Mouse (Mus musculus): ENCODE measurements around the gene Nxpe4. TPM values are rescaled to one million over a fixed set of nuclear protein-coding genes. Genes with fewer than 3 reads are reported as not detected.

The Nxpe4 gene
- polyA plus RNA-seq, 1 experiment from 2014 or later = 7.9 TPM

- H3K4me3 ChIP-seq (ENCODE audit: low read depth, low read length) = no peak overlapping the region
- no peaks in the 10 kb centered on the region for H3K36me3 ChIP-seq (ENCODE audit: control insufficient read depth, insufficient read depth, low read length)
- H3K9me3 ChIP-seq (ENCODE audit: control insufficient read depth, low read length) = no peaks in the 10 kb centered on the region
- 80% methylated on average over 9 of the region's 9 CpGs for WGBS
- H3K4me2 ChIP-seq (ENCODE audit: low read depth, low read length, severe bottlenecking) = no peak overlapping the region
- no peak for DNase-seq (ENCODE audit: low spot score)
- H3K27me3 ChIP-seq (ENCODE audit: control insufficient read depth, insufficient read depth, low read length) = no peaks in the 10 kb centered on the region
- H3K9ac ChIP-seq (ENCODE audit: low read length) = no peak overlapping the region
- no peak overlapping the region for H3K27ac ChIP-seq (ENCODE audit: low read depth, low read length)
- no peaks in the 10 kb centered on the region for H3K4me1 ChIP-seq (replicated peaks; ENCODE audit: control insufficient read depth, insufficient read depth, low read length)
- no peak for ATAC-seq (replicated peaks; ENCODE audit: low FRiP score)
Measured at GRCm38 (mm10) chr9:48345456-48345855, 183.6 kb downstream of the Nxpe4 start.

DNA sequence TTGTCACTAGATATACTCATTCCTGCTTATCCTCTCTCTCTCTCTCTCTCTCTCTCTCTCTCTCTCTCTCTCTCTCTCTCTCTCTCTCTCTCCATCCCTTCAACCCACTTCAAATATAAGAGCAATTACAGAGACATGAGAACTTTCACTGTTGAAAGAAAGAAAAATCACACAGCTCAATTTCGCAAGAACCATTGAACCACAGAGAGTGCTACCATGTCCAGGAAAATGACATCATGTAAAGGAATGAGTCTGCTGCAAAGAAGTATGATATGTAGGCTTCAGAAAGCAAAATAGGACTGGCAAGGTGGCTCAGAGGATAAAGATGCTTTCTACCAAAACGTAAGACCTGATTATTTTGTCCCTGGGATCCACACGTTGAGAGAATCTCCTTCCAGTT is 184.0 kb downstream of the Nxpe4 start:
- Histone ChIP-seq H3K36me3 (ENCODE audit: control insufficient read depth, insufficient read depth, low read length) (no peaks in the 10 kb centered on the region), H3K27me3 (ENCODE audit: control insufficient read depth, insufficient read depth, low read length) (no peaks in the 10 kb centered on the region), H3K9me3 (ENCODE audit: control insufficient read depth, low read length) (no peaks in the 10 kb centered on the region), H3K4me2 (ENCODE audit: low read depth, low read length, severe bottlenecking) (no peak overlapping the region), H3K27ac (ENCODE audit: low read depth, low read length) (no peak overlapping the region), H3K9ac (ENCODE audit: low read length) (no peak overlapping the region), H3K4me3 (ENCODE audit: low read depth, low read length) (no peak overlapping the region), H3K4me1 (replicated peaks; ENCODE audit: control insufficient read depth, insufficient read depth, low read length) (no peaks in the 10 kb centered on the region)
- WGBS = 87% methylated on average over 3 of the region's 3 CpGs
- DNase-seq (ENCODE audit: low spot score) (no peak), ATAC-seq (replicated peaks; ENCODE audit: low FRiP score) (no peak)

GRCm38 (mm10) chr9:48353148-48353698 is 191.4 kb downstream of the Nxpe4 start, which contains the start of gene Nxpe2:
Nxpe2 (minus strand) TSS chr9:48353454.
- H3K36me3 ChIP-seq (ENCODE audit: control insufficient read depth, insufficient read depth, low read length) = no peaks in the 10 kb centered on the region
- DNase-seq (ENCODE audit: low spot score) = no peak
- no peak within 1 kb of the TSS for H3K4me3 ChIP-seq (ENCODE audit: low read depth, low read length)
- no peak within 1 kb of the TSS for H3K9ac ChIP-seq (ENCODE audit: low read length)
- no peak within 1 kb of the TSS for H3K27ac ChIP-seq (ENCODE audit: low read depth, low read length)
- no peaks in the 10 kb centered on the region for H3K9me3 ChIP-seq (ENCODE audit: control insufficient read depth, low read length)
- H3K4me2 ChIP-seq (ENCODE audit: low read depth, low read length, severe bottlenecking) = no peak within 1 kb of the TSS
- no peaks in the 10 kb centered on the region for H3K27me3 ChIP-seq (ENCODE audit: control insufficient read depth, insufficient read depth, low read length)
- H3K4me1 ChIP-seq (replicated peaks; ENCODE audit: control insufficient read depth, insufficient read depth, low read length) = no peaks in the 10 kb centered on the region
- 72% methylated on average over 2 of the region's 2 CpGs for WGBS
- no peak for ATAC-seq (replicated peaks; ENCODE audit: low FRiP score)

- 76% methylated on average over 4 of the region's 4 CpGs for WGBS
- Histone ChIP-seq H3K4me2 (ENCODE audit: low read depth, low read length, severe bottlenecking) (no peak overlapping the region), H3K4me1 (replicated peaks; ENCODE audit: control insufficient read depth, insufficient read depth, low read length) (no peaks in the 10 kb centered on the region), H3K9ac (ENCODE audit: low read length) (no peak overlapping the region), H3K36me3 (ENCODE audit: control insufficient read depth, insufficient read depth, low read length) (no peaks in the 10 kb centered on the region), H3K27ac (ENCODE audit: low read depth, low read length) (no peak overlapping the region), H3K4me3 (ENCODE audit: low read depth, low read length) (no peak overlapping the region), H3K27me3 (ENCODE audit: control insufficient read depth, insufficient read depth, low read length) (no peaks in the 10 kb centered on the region), H3K9me3 (ENCODE audit: control insufficient read depth, low read length) (no peaks in the 10 kb centered on the region)
- ATAC-seq (replicated peaks; ENCODE audit: low FRiP score) (no peak), DNase-seq (ENCODE audit: low spot score) (no peak)
Measured at GRCm38 (mm10) chr9:48354122-48354521, 192.3 kb downstream of the Nxpe4 start.

DNA sequence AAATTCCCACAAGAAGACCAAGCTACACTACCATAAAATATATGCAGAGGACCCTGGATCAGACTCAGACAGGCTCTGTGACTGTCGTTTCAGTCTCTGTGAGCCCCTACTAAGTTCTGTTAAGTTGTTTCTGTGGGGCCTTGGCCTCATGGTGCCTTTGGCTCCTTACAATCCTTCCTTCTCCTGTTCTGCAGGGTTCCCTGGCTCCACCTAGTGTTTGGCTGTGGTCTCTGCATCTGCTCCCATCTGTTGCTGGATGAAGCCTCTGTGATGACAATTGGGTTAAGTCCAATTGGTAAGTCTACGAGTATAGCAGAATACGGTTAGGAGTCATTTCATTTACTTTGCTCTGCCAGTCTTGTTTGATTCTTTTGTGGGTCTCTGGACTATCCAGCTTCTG is 193.0 kb downstream of the Nxpe4 start:
- Histone ChIP-seq H3K9ac (ENCODE audit: low read length) (no peak overlapping the region), H3K27me3 (ENCODE audit: control insufficient read depth, insufficient read depth, low read length) (no peaks in the 10 kb centered on the region), H3K4me3 (ENCODE audit: low read depth, low read length) (no peak overlapping the region), H3K36me3 (ENCODE audit: control insufficient read depth, insufficient read depth, low read length) (no peaks in the 10 kb centered on the region), H3K27ac (ENCODE audit: low read depth, low read length) (no peak overlapping the region), H3K4me2 (ENCODE audit: low read depth, low read length, severe bottlenecking) (no peak overlapping the region), H3K4me1 (replicated peaks; ENCODE audit: control insufficient read depth, insufficient read depth, low read length) (no peaks in the 10 kb centered on the region), H3K9me3 (ENCODE audit: control insufficient read depth, low read length) (no peaks in the 10 kb centered on the region)
- peak; percentile 79 for DNase-seq (ENCODE audit: low spot score)
- WGBS = 46% methylated on average over 3 of the region's 3 CpGs
- no peak for ATAC-seq (replicated peaks; ENCODE audit: low FRiP score)

GRCm38 (mm10) chr9:48357097-48357496 is 195.3 kb downstream of the Nxpe4 start:
- Histone ChIP-seq H3K9me3 (ENCODE audit: control insufficient read depth, low read length) (no peaks in the 10 kb centered on the region), H3K27me3 (ENCODE audit: control insufficient read depth, insufficient read depth, low read length) (no peaks in the 10 kb centered on the region), H3K4me3 (ENCODE audit: low read depth, low read length) (no peak overlapping the region), H3K36me3 (ENCODE audit: control insufficient read depth, insufficient read depth, low read length) (no peaks in the 10 kb centered on the region), H3K9ac (ENCODE audit: low read length) (no peak overlapping the region), H3K27ac (ENCODE audit: low read depth, low read length) (no peak overlapping the region), H3K4me1 (replicated peaks; ENCODE audit: control insufficient read depth, insufficient read depth, low read length) (no peaks in the 10 kb centered on the region), H3K4me2 (ENCODE audit: low read depth, low read length, severe bottlenecking) (no peak overlapping the region)
- no peak for DNase-seq (ENCODE audit: low spot score)
- 93% methylated on average over 3 of the region's 3 CpGs for WGBS
- no peak for ATAC-seq (replicated peaks; ENCODE audit: low FRiP score)

- Histone ChIP-seq H3K9ac (ENCODE audit: low read length) (no peak overlapping the region), H3K9me3 (ENCODE audit: control insufficient read depth, low read length) (no peaks in the 10 kb centered on the region), H3K4me1 (replicated peaks; ENCODE audit: control insufficient read depth, insufficient read depth, low read length) (no peaks in the 10 kb centered on the region), H3K4me3 (ENCODE audit: low read depth, low read length) (no peak overlapping the region), H3K36me3 (ENCODE audit: control insufficient read depth, insufficient read depth, low read length) (no peaks in the 10 kb centered on the region), H3K4me2 (ENCODE audit: low read depth, low read length, severe bottlenecking) (no peak overlapping the region), H3K27me3 (ENCODE audit: control insufficient read depth, insufficient read depth, low read length) (no peaks in the 10 kb centered on the region), H3K27ac (ENCODE audit: low read depth, low read length) (no peak overlapping the region)
- DNase-seq (ENCODE audit: low spot score) (no peak), ATAC-seq (replicated peaks; ENCODE audit: low FRiP score) (no peak)
- 83% methylated on average over 4 of the region's 4 CpGs for WGBS
Measured at GRCm38 (mm10) chr9:48360826-48361225, 199.0 kb downstream of the Nxpe4 start.

DNA sequence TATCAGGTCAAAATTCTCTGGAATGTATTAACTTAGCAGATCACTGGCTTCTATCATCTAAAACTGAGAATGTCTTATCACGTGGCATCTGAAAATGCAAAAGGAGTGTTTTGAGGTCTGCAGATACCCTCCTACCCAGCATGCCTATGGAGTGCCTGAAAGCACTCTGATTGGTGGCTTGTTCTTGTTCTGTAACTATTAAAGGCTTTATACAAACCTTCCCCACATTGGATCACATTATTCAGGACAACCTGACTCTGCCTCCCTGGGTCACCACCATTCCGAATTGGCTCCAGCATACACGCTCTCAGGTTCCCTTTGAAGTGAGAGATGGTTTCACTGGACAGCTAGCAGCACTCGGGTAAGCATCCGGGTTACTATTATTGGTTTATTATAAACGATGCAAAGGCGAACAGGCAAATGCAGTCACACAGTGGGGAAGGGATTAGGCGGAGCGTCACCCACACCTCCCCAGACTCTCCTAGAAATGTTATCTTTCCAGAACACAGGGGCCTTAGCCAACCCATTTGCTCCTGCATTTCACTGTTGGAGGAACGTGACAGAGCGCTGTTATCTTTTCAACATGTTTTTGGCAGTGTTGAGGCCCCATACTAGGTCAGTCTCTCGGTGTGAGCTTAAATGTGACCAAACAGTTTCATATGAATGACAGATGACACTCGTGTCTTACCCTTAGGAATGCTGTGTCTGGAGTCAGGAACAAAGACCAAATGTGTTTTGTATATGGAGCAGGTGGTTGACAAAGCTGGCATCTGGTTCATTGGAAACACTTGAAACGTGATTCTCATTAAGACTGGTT is 200.2 kb downstream of the Nxpe4 start:
- DNase-seq (ENCODE audit: low spot score) = no peak
- no peak for ATAC-seq (replicated peaks; ENCODE audit: low FRiP score)

GRCm38 (mm10) chr9:48362743-48363142 is 200.9 kb downstream of the Nxpe4 start:
- Histone ChIP-seq H3K4me2 (ENCODE audit: low read depth, low read length, severe bottlenecking) (no peak overlapping the region), H3K27me3 (ENCODE audit: control insufficient read depth, insufficient read depth, low read length) (no peaks in the 10 kb centered on the region), H3K36me3 (ENCODE audit: control insufficient read depth, insufficient read depth, low read length) (no peaks in the 10 kb centered on the region), H3K27ac (ENCODE audit: low read depth, low read length) (no peak overlapping the region), H3K4me3 (ENCODE audit: low read depth, low read length) (no peak overlapping the region), H3K9me3 (ENCODE audit: control insufficient read depth, low read length) (no peaks in the 10 kb centered on the region), H3K9ac (ENCODE audit: low read length) (no peak overlapping the region), H3K4me1 (replicated peaks; ENCODE audit: control insufficient read depth, insufficient read depth, low read length) (no peaks in the 10 kb centered on the region)
- ATAC-seq (replicated peaks; ENCODE audit: low FRiP score) = no peak
- 87% methylated on average over 6 of the region's 6 CpGs for WGBS
- no peak for DNase-seq (ENCODE audit: low spot score)

More for the DNA sequence above, 200.2 kb downstream of the Nxpe4 start:
- Histone ChIP-seq H3K27me3 (ENCODE audit: control insufficient read depth, insufficient read depth, low read length) (no peaks in the 10 kb centered on the region), H3K36me3 (ENCODE audit: control insufficient read depth, insufficient read depth, low read length) (no peaks in the 10 kb centered on the region), H3K27ac (ENCODE audit: low read depth, low read length) (no peak overlapping the region; the same call in 1 of the 2 replicates), H3K9me3 (ENCODE audit: control insufficient read depth, low read length) (no peaks in the 10 kb centered on the region), H3K4me3 (ENCODE audit: low read depth, low read length) (no peak overlapping the region), H3K4me1 (replicated peaks; ENCODE audit: control insufficient read depth, insufficient read depth, low read length) (no peaks in the 10 kb centered on the region), H3K9ac (ENCODE audit: low read length) (no peak overlapping the region), H3K4me2 (ENCODE audit: low read depth, low read length, severe bottlenecking) (no peak overlapping the region)
- 69% methylated on average over 14 of the region's 14 CpGs for whole genome bisulfite sequencing

All from forebrain, embryonic 11.5 days (tissue).